Mouse (Mus musculus) macrophage (primary cell): ENCODE measurements around the gene Lrwd1. TPM values are rescaled to one million over a fixed set of nuclear protein-coding genes. Genes with fewer than 3 reads are reported as not detected.
"Not testable (repeated sequence)": the region's sequence is repeated elsewhere in the genome, so short reads cannot be mapped to it uniquely, and the experiment has no call there.

Experiments
- H3K27ac ChIP-seq: fragments of 350-480 bp; formaldehyde crosslinking; 2 replicates; pipeline ENCODE4 v1.9.0; 2021
- H3K36me3 ChIP-seq: fragments of 350-480 bp; formaldehyde crosslinking; 2 replicates; pipeline ENCODE4 v1.9.0; 2021; ENCODE audit errors: inconsistent target
- H3K4me3 ChIP-seq: fragments of 350-480 bp; formaldehyde crosslinking; 2 replicates; pipeline ENCODE4 v1.9.0; 2021; ENCODE audit errors: inconsistent target
- H3K79me2 ChIP-seq: fragments of 350-480 bp; formaldehyde crosslinking; 2 replicates; pipeline ENCODE4 v1.9.0; 2021; ENCODE audit errors: inconsistent target
- WGBS: methylation state at CpG from one replicate; pipeline ENCODE4 v1.1.7; 2026; ENCODE audit warnings: inconsistent platforms; ENCODE audit not compliant: missing documents; 5-methylcytosine and 5-hydroxymethylcytosine counted together
- polyA plus RNA-seq: library from polyadenylated mRNA; stranded (reverse); fragments of 250-400 nt; gene quantifications from 3 replicates; pipeline ENCODE4 v1.2.4, GENCODE M21; 2018; ENCODE audit warnings: inconsistent platforms

Gene Lrwd1
- polyA plus RNA-seq, 1 experiment from 2014 or later: 6.0 TPM

DNA sequence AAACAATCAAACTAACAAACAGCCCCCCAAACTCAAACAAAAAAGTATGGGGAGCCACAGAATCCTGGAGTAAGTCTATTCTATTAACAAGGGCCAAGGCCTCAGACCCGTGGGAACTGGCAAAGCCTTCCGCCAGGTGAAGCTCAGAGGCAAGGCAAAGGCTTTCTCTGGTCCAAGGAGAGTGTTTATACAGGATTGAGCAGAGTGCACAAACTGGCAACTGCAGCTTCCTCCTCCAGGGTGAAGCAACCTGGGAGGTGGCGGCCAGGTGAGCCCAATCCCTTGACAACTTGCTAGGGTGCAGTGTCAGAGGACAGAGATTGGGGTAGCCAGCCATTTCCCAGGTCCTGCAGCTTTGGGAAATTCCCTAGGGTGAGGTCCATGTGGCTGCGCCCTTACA lies 31.4 kb upstream of the Lrwd1 start:
- Histone ChIP-seq H3K36me3 (peaks cover 42% of the 10 kb centered on the region), H3K4me3 (no peak overlapping the region), H3K79me2 (peaks cover 48% of the 10 kb centered on the region; the same call in 1 of the 2 replicates), H3K27ac (no peak overlapping the region)
- 97% methylated on average over 4 of the region's 4 CpGs for WGBS

GRCm38 (mm10) chr5:136165246-136165645 lies 29.4 kb upstream of the Lrwd1 start:
- Histone ChIP-seq H3K36me3 (peaks cover 57% of the 10 kb centered on the region), H3K79me2 (peaks cover 48% of the 10 kb centered on the region; the same call in 1 of the 2 replicates), H3K4me3 (no peak overlapping the region), H3K27ac (no peak overlapping the region)
- 96% methylated on average over 8 of the region's 8 CpGs for WGBS

GRCm38 (mm10) chr5:136163807-136164474 lies 28.1 kb upstream of the Lrwd1 start:
- Histone ChIP-seq H3K79me2 (peaks cover 38% of the 10 kb centered on the region; the same call in 1 of the 2 replicates), H3K36me3 (peaks cover 60% of the 10 kb centered on the region), H3K4me3 (no peak overlapping the region), H3K27ac (no peak overlapping the region)
- 97% methylated on average over 11 of the region's 11 CpGs for WGBS

- H3K36me3 ChIP-seq: peaks cover 28% of the 10 kb centered on the region
- 93% methylated on average over 10 of the region's 12 CpGs for WGBS
- H3K27ac ChIP-seq, H3K79me2 ChIP-seq, H3K4me3 ChIP-seq: not testable (repeated sequence)
Measured at GRCm38 (mm10) chr5:136160084-136160483, 24.2 kb upstream of the Lrwd1 start.

DNA sequence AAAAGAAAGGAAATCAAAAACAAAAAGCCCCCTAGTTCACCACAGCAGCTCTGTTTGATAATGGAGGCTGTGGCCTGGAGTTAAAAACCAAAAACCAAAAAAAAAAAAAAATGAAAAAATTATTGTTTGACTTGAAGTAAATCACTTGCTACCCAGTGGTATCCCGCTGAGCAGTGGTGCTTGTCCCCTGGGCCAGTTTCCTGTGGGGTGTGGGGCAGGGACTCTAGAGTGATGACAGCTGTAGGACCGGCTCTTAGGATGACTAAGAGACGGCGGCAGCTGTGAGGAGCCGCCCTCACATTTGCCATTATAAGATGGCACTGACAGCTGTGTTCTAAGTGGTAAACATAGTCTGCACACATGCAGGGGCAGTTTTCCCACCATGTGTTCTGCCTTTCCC lies 19.5 kb upstream of the Lrwd1 start:
- peaks cover 4% of the 10 kb centered on the region; the same call in 1 of the 2 replicates for H3K36me3 ChIP-seq
- no peaks in the 10 kb centered on the region for H3K79me2 ChIP-seq
- H3K27ac ChIP-seq: no peak overlapping the region
- 86% methylated on average over 3 of the region's 5 CpGs for WGBS
- no peak overlapping the region for H3K4me3 ChIP-seq

DNA sequence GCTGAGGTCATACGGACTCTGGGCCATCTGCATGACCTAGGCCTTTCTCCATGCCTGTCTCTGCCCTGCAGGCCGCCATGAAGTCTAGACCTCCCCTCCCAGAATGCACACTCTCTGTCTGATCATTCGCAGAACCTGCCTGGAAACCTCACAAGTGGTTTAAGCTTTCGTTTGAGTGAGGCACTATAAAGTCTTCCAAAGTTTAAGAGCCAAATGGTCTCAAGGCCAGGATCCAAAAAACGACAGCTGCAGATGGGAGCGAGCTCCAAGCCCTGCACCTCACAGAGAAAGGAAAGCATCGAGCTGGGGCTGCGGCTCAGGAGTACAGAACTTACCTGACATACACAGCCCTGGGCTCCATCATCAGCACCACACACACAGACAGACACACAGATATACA lies 16.5 kb upstream of the Lrwd1 start:
- 96% methylated on average over 8 of the region's 8 CpGs for whole genome bisulfite sequencing

DNA sequence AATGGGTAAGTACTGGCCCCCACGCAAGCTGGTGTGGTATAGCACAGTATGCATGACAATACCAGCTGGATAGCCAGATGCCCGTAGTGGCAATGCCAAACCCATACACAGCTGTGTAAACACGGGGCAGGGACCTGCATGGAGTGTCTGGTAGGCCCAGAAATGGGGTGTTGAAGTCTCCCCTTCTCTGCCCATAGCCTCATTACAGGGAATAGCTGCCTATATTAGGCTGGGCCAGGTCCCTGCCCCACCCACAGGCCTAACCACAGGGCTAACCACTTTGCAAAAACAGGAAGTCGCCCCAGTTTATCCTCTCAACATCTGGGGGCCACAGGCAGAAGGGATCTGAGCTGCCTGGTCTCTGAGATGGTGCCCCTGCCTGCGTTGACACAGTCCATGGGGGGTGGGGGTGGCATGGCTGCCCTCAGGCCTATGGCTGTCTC lies 13.3 kb upstream of the Lrwd1 start:
- not testable (repeated sequence) for H3K4me3 ChIP-seq, H3K36me3 ChIP-seq, H3K27ac ChIP-seq, H3K79me2 ChIP-seq
- WGBS: 9% methylated on average over 2 of the region's 5 CpGs

More for the DNA sequence above, 16.5 kb upstream of the Lrwd1 start:
- Histone ChIP-seq H3K79me2 (no peaks in the 10 kb centered on the region), H3K36me3 (no peaks in the 10 kb centered on the region), H3K27ac (no peak overlapping the region), H3K4me3 (no peak overlapping the region)

GRCm38 (mm10) chr5:136147704-136148103 lies 11.8 kb upstream of the Lrwd1 start:
- Histone ChIP-seq H3K36me3 (no peaks in the 10 kb centered on the region), H3K27ac (no peak overlapping the region), H3K4me3 (no peak overlapping the region), H3K79me2 (no peaks in the 10 kb centered on the region)
- 82% methylated on average over 8 of the region's 8 CpGs for WGBS

- Histone ChIP-seq H3K36me3 (peaks cover 3% of the 10 kb centered on the region; the same call in 1 of the 2 replicates), H3K4me3 (no peak overlapping the region), H3K79me2 (no peaks in the 10 kb centered on the region), H3K27ac (no peak overlapping the region)
- WGBS: 100% methylated on average over 1 of the region's 1 CpGs
Measured at GRCm38 (mm10) chr5:136146936-136147335, 11.1 kb upstream of the Lrwd1 start.

GRCm38 (mm10) chr5:136144606-136145430 lies 8.9 kb upstream of the Lrwd1 start:
- Histone ChIP-seq H3K79me2 (no peaks in the 10 kb centered on the region), H3K36me3 (peaks cover 16% of the 10 kb centered on the region; the same call in 1 of the 2 replicates), H3K27ac (no peak overlapping the region), H3K4me3 (no peak overlapping the region)
- 86% methylated on average over 12 of the region's 12 CpGs for WGBS

GRCm38 (mm10) chr5:136143161-136143755 lies 7.4 kb upstream of the Lrwd1 start:
- peaks cover 16% of the 10 kb centered on the region; the same call in 1 of the 2 replicates for H3K36me3 ChIP-seq

GRCm38 (mm10) chr5:136142746-136143145 lies 6.9 kb upstream of the Lrwd1 start:
- H3K36me3 ChIP-seq: peaks cover 16% of the 10 kb centered on the region; the same call in 1 of the 2 replicates
- H3K4me3 ChIP-seq: no peak overlapping the region
- H3K79me2 ChIP-seq: peaks cover 14% of the 10 kb centered on the region
- 99% methylated on average over 5 of the region's 5 CpGs for WGBS
- no peak overlapping the region for H3K27ac ChIP-seq

More at GRCm38 (mm10) chr5:136143161-136143755, 7.4 kb upstream of the Lrwd1 start:
- Histone ChIP-seq H3K27ac (no peak overlapping the region), H3K79me2 (peaks cover 9% of the 10 kb centered on the region), H3K4me3 (no peak overlapping the region)
- 91% methylated on average over 6 of the region's 6 CpGs for WGBS

DNA sequence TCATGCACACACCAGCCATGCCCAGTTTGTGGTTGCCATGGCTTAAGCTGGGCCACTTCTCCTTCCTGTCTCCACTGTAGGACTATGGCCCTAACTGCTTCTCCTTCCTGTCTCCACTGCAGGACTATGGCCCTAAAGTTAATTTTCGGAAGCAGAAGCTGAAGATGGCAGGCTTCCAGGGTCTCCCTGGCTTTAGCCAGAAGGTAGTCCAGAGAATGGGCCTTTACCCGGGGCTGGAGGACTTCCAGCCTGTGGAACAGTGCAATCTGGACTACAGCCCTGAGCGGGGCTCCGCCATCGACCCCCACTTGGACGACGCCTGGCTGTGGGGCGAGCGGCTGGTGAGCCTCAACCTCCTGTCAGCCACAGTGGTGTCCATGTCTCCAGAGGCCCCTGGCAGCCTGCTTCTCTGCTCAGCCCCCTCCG lies 4.2 kb upstream of the Lrwd1 start:
- Histone ChIP-seq H3K27ac (peak overlapping the region; percentile 24; the same call in 1 of the 2 replicates), H3K36me3 (peaks cover 16% of the 10 kb centered on the region; the same call in 1 of the 2 replicates), H3K79me2 (peaks cover 32% of the 10 kb centered on the region), H3K4me3 (no peak overlapping the region)
- WGBS: 44% methylated on average over 10 of the region's 10 CpGs

GRCm38 (mm10) chr5:136139393-136139792 lies 3.5 kb upstream of the Lrwd1 start:
- Histone ChIP-seq H3K79me2 (peaks cover 39% of the 10 kb centered on the region), H3K36me3 (peaks cover 16% of the 10 kb centered on the region; the same call in 1 of the 2 replicates), H3K4me3 (no peak overlapping the region), H3K27ac (peak overlapping the region; percentile 24)
- WGBS: 42% methylated on average over 13 of the region's 13 CpGs
